Mouse (Mus musculus) gastrocnemius, postnatal 14 days (tissue): ENCODE measurements around the gene Olfr1330. TPM values are rescaled to one million over a fixed set of nuclear protein-coding genes. Genes with fewer than 3 reads are reported as not detected.
"Not testable (repeated sequence)": the region's sequence is repeated elsewhere in the genome, so short reads cannot be mapped to it uniquely, and the experiment has no call there.

Experiments
- DNase-seq: peaks from one replicate; pipeline ENCODE4 v3.0.0; 2021; ENCODE audit warnings: mixed read lengths
- intact Hi-C: fragments of 180-260 bp; cut with DNase I; formaldehyde crosslinking; loops from one replicate; pipeline ENCODE4 v1.15.1; 2025; ENCODE audit warnings: low total_unique reads
- long read RNA-seq, 2 experiments: library from polyadenylated mRNA; stranded (forward); transcript quantifications; one replicate each; pipeline ENCODE4 v2.0.0; 2021
- total RNA-seq, 2 experiments: library from RNA; stranded (reverse); gene quantifications; 2 replicates each; pipeline ENCODE4 v1.2.3; 2021

Olfr1330 gene
- not detected for total RNA-seq
- long read RNA-seq, experiment 1, result 0 reads
- long read RNA-seq, experiment 2, result 0 reads

- DNase-seq, result no peak
- intact Hi-C loops, result no loop called here
Measured at GRCm38 (mm10) chr4:118888297-118888696, at the start of gene Olfr1330. Gene Olfr1330 (plus strand): TSS chr4:118888597.

- intact Hi-C loops, result no loop called here
- DNase-seq, result no peak
Measured at GRCm38 (mm10) chr4:118861791-118862190, 26.6 kb upstream of the Olfr1330 start.

GRCm38 (mm10) chr4:118862704-118863103 is 25.7 kb upstream of the Olfr1330 start:
- intact Hi-C loops, result no loop called here
- DNase-seq, result peak; percentile 8

GRCm38 (mm10) chr4:118864349-118864748 is 24.0 kb upstream of the Olfr1330 start, which contains the start of gene Olfr1331:
Gene Olfr1331 (plus strand): TSS chr4:118864649.
- no peak for DNase-seq
- intact Hi-C loops, result no loop called here

- intact Hi-C loops, result no loop called here
- no peak for DNase-seq
Measured at GRCm38 (mm10) chr4:118867566-118867965, 20.8 kb upstream of the Olfr1330 start.

- no peak for DNase-seq
- intact Hi-C loops, result no loop called here
Measured at GRCm38 (mm10) chr4:118901981-118902380, 13.6 kb downstream of the Olfr1330 start.

- intact Hi-C loops, DNase-seq: not testable (repeated sequence)
Measured at GRCm38 (mm10) chr4:118917365-118917764, 29.0 kb downstream of the Olfr1330 start, which contains the start of gene Olfr1329. Gene Olfr1329 (minus strand): TSS chr4:118917465.

- intact Hi-C loops, DNase-seq: not testable (repeated sequence)
Measured at GRCm38 (mm10) chr4:118931326-118931725, 42.9 kb downstream of the Olfr1330 start.

GRCm38 (mm10) chr4:118938512-118938911 is 50.1 kb downstream of the Olfr1330 start, which contains the start of gene Olfr1328:
Gene Olfr1328 (minus strand): TSS chr4:118938612.
- intact Hi-C loops, result no loop called here
- DNase-seq, result no peak

Other genes starting within 250 kb of the Olfr1330 start
- not detected for gene Olfr62, start 229.6 kb upstream of the Olfr1330 start, total RNA-seq
- gene Olfr1342, start 195.8 kb upstream of the Olfr1330 start, total RNA-seq, result not detected
- gene Olfr1341, start 185.1 kb upstream of the Olfr1330 start, total RNA-seq, result not detected
- not detected for gene Olfr1340, start 168.5 kb upstream of the Olfr1330 start, total RNA-seq
- not detected for gene Olfr1339, start 156.4 kb upstream of the Olfr1330 start, total RNA-seq
- gene Olfr1338, start 129.9 kb upstream of the Olfr1330 start, total RNA-seq, result not detected
- not detected for gene Olfr1337, start 106.0 kb upstream of the Olfr1330 start, total RNA-seq
- not detected for gene Olfr1335, start 78.7 kb upstream of the Olfr1330 start, total RNA-seq
- not detected for gene Olfr1333, start 52.3 kb upstream of the Olfr1330 start, total RNA-seq
- not detected for gene Olfr1331, start 23.9 kb upstream of the Olfr1330 start, total RNA-seq
- gene Olfr1329, start 28.9 kb downstream of the Olfr1330 start, total RNA-seq, result not detected
- gene Olfr1328, start 50.0 kb downstream of the Olfr1330 start, total RNA-seq, result not detected
- under 1 TPM; 0.23 to 0.73 TPM for gene Lao1, start 73.0 kb downstream of the Olfr1330 start, total RNA-seq
- 1 to 10 TPM; 4.8 to 6.6 TPM for gene Slc2a1, start 220.1 kb downstream of the Olfr1330 start, total RNA-seq